Mouse (Mus musculus) liver, embryonic 14.5 days (tissue): ENCODE measurements around the gene Ifi209. TPM values are rescaled to one million over a fixed set of nuclear protein-coding genes. Genes with fewer than 3 reads are reported as not detected.
"Not testable (repeated sequence)": the region's sequence is repeated elsewhere in the genome, so short reads cannot be mapped to it uniquely, and the experiment has no call there.

Experiments
- ATAC-seq: fragments of 200-750 bp; cut with Nextera tagmentation; 2 replicates; pipeline ENCODE4 v1.8.0; 2017; ENCODE audit warnings: moderate number of reproducible peaks, mild to moderate bottlenecking, moderate library complexity; ENCODE audit not compliant: insufficient read depth
- DNase-seq, 3 experiments: peaks; one replicate each; pipeline ENCODE4 v3.0.0-alpha.2; 2012 to 2013; ENCODE audit warnings: low read depth in 3 of 3, low spot score in 3 of 3
- H3K27ac ChIP-seq: fragments of 300-500 bp; sonication (generic); 2 replicates; pipeline ENCODE4 v1.5.1; 2014; ENCODE audit warnings: moderate library complexity, mild to moderate bottlenecking, control low read depth, inconsistent platforms
- H3K27me3 ChIP-seq: fragments of 300-500 bp; sonication (generic); 2 replicates; pipeline ENCODE4 v1.6.1; 2014; ENCODE audit warnings: mild to moderate bottlenecking, low read length, moderate library complexity; ENCODE audit not compliant: control insufficient read depth, insufficient read depth
- H3K36me3 ChIP-seq: fragments of 300-500 bp; sonication (generic); replicated peaks from 2 replicates; pipeline ENCODE4 v1.6.1; 2014; ENCODE audit warnings: low read depth; ENCODE audit not compliant: control insufficient read depth, insufficient read depth
- H3K4me1 ChIP-seq, 2 experiments: fragments of 200-500 bp in 1 of 2; fragments of 300-500 bp in 1 of 2; sonication (generic) in 1 of 2; replicated peaks; 2 replicates each; pipeline ENCODE4 v1.6.1; 2012 to 2014; ENCODE audit warnings: antibody characterized with exemption in 1 of 2, inconsistent platforms in 1 of 2, low read length in 1 of 2; ENCODE audit not compliant: control insufficient read depth in 2 of 2, insufficient read depth in 2 of 2
- H3K4me2 ChIP-seq: fragments of 300-500 bp; sonication (generic); 2 replicates; pipeline ENCODE4 v1.6.1; 2014; ENCODE audit warnings: low read depth, mild to moderate bottlenecking, control low read depth, moderate library complexity
- H3K4me3 ChIP-seq, 2 experiments: fragments of 200-500 bp in 1 of 2; fragments of 300-500 bp in 1 of 2; sonication (generic) in 1 of 2; 2 replicates each; pipeline ENCODE4 v1.5.1; 2012 to 2014; ENCODE audit warnings: low read depth in 2 of 2, low read length in 2 of 2, mild to moderate bottlenecking in 2 of 2, control low read depth in 1 of 2, inconsistent platforms in 1 of 2, moderate library complexity in 1 of 2; ENCODE audit not compliant: insufficient read depth in 1 of 2
- H3K9ac ChIP-seq: fragments of 300-500 bp; sonication (generic); replicated peaks from 2 replicates; pipeline ENCODE4 v1.6.1; 2014; ENCODE audit warnings: mild to moderate bottlenecking, control low read depth, moderate library complexity
- H3K9me3 ChIP-seq: fragments of 300-500 bp; sonication (generic); 2 replicates; pipeline ENCODE4 v1.6.1; 2016; ENCODE audit warnings: low read length, mixed read lengths; ENCODE audit not compliant: control insufficient read depth
- CTCF ChIP-seq: IDR thresholded peaks from 2 replicates; pipeline ENCODE4 v1.5.1; 2016; ENCODE audit warnings: antibody characterized with exemption, low read depth, control low read depth
- EP300 ChIP-seq: IDR thresholded peaks from 2 replicates; pipeline ENCODE4 v1.6.1; 2016; ENCODE audit warnings: antibody characterized with exemption, low read depth
- WGBS: fragments of 180-500 bp; shearing (Covaris S2); extraction: QIAGEN DNeasy Blood & Tissue Kit; methylation state at CpG from one replicate; pipeline ENCODE4 v1.1.7; 2014; ENCODE audit not compliant: insufficient replicate concordance; 5-methylcytosine and 5-hydroxymethylcytosine counted together
- polyA plus RNA-seq, 2 experiments: library from polyadenylated mRNA; depleted of rRNA in 1 of 2; stranded (reverse) in 1 of 2; unstranded in 1 of 2; fragments of >200 nt; fragmentation: Nextera tagmentation in 1 of 2; extraction: Ambion mirVana in 1 of 2; gene quantifications; 2 replicates each; pipeline versions ENCODE4 v1.2.1 to v1.2.3; 2012 to 2014

Gene Ifi209
- polyA plus RNA-seq (2012; rRNA removed) (0.11 and 0.22 TPM in 2 replicates), polyA plus RNA-seq (2014; fragmentation: Nextera tagmentation; extraction: Ambion mirVana) (0.38 and 0.39 TPM in 2 replicates)

GRCm38 (mm10) chr1:173630622-173631021 lies at the start of gene Ifi209:
TSS of gene Ifi209 (plus strand) at chr1:173630917.
- H3K9me3 ChIP-seq, DNase-seq, H3K9ac ChIP-seq, H3K4me2 ChIP-seq, H3K27ac ChIP-seq, H3K27me3 ChIP-seq, H3K4me3 ChIP-seq, H3K4me1 ChIP-seq, H3K36me3 ChIP-seq, ATAC-seq: not testable (repeated sequence)
- WGBS: 14% methylated on average over 2 of the region's 2 CpGs

- not testable (repeated sequence) for H3K4me3 ChIP-seq, H3K9me3 ChIP-seq, H3K27ac ChIP-seq, H3K27me3 ChIP-seq, ATAC-seq, H3K9ac ChIP-seq, H3K4me1 ChIP-seq, DNase-seq, H3K36me3 ChIP-seq, H3K4me2 ChIP-seq
- 47% methylated on average over 2 of the region's 2 CpGs for WGBS
These were observed 41.0 kb upstream of the Ifi209 start for GRCm38 (mm10) chr1:173589698-173590097.

GRCm38 (mm10) chr1:173598838-173599494 lies 31.8 kb upstream of the Ifi209 start, which contains the start of gene Ifi213:
TSS of gene Ifi213 (minus strand) at chr1:173599274.
- H3K9ac ChIP-seq, H3K9me3 ChIP-seq, DNase-seq, H3K4me1 ChIP-seq, H3K27ac ChIP-seq, ATAC-seq, H3K4me2 ChIP-seq, H3K4me3 ChIP-seq, H3K36me3 ChIP-seq, H3K27me3 ChIP-seq: not testable (repeated sequence)
- 49% methylated on average over 3 of the region's 3 CpGs for WGBS

GRCm38 (mm10) chr1:173610291-173610690 lies 20.4 kb upstream of the Ifi209 start:
- ATAC-seq, H3K27ac ChIP-seq, H3K36me3 ChIP-seq, H3K4me3 ChIP-seq, H3K9ac ChIP-seq, H3K4me2 ChIP-seq, H3K9me3 ChIP-seq, DNase-seq, H3K4me1 ChIP-seq, H3K27me3 ChIP-seq: not testable (repeated sequence)
- 60% methylated on average over 3 of the region's 3 CpGs for WGBS

GRCm38 (mm10) chr1:173622216-173622615 lies 8.5 kb upstream of the Ifi209 start:
- not testable (repeated sequence) for ATAC-seq, H3K4me2 ChIP-seq, H3K9me3 ChIP-seq, DNase-seq, H3K27ac ChIP-seq, H3K4me1 ChIP-seq, H3K36me3 ChIP-seq, H3K9ac ChIP-seq, H3K4me3 ChIP-seq, H3K27me3 ChIP-seq
- WGBS: 56% methylated on average over 2 of the region's 2 CpGs

- ATAC-seq (no peak), DNase-seq (no peak)
- Histone ChIP-seq H3K4me2 (no peak overlapping the region), H3K27ac (no peak overlapping the region), H3K4me1 (no peaks in the 10 kb centered on the region), H3K9ac (no peak overlapping the region), H3K9me3 (no peaks in the 10 kb centered on the region), H3K36me3 (no peaks in the 10 kb centered on the region), H3K4me3 (no peak overlapping the region), H3K27me3 (no peaks in the 10 kb centered on the region)
- whole genome bisulfite sequencing: 51% methylated on average over 2 of the region's 2 CpGs
- TF ChIP-seq EP300: no peak
- TF ChIP-seq CTCF: no peak
These were observed 6.7 kb upstream of the Ifi209 start for GRCm38 (mm10) chr1:173624052-173624451.
